Mouse (Mus musculus): Measurements from ENCODE around the gene Cfap97d1.

- TF ChIP-seq CTCF (IDR thresholded peaks at IDR 0.05; ENCODE audit: borderline replicate concordance, insufficient read depth, low read depth, low read length) (no peak), POLR2A (IDR thresholded peaks at IDR 0.05; ENCODE audit: borderline replicate concordance, insufficient read depth, low read length) (no peak)
These were observed 19.4 kb upstream of the Cfap97d1 start for GRCm38 (mm10) chr11:101964647-101965046.

Measured in cerebellum, adult 2 months (tissue).